Mouse (Mus musculus) lung, embryonic 14.5 days (tissue): ENCODE data around the gene Rpusd1. TPM values are rescaled to one million over a fixed set of nuclear protein-coding genes. Genes with fewer than 3 reads are reported as not detected.
"Not testable (repeated sequence)": the region's sequence is repeated elsewhere in the genome, so short reads cannot be mapped to it uniquely, and the experiment has no call there.

Source experiments
- ATAC-seq: fragments of 200-750 bp; cut with Nextera tagmentation; 2 replicates; pipeline ENCODE4 v1.8.0; 2017; ENCODE audit warnings: mild to moderate bottlenecking, moderate TSS enrichment, moderate library complexity; ENCODE audit not compliant: insufficient read depth
- DNase-seq: peaks from one replicate; pipeline ENCODE4 v3.0.0-alpha.2; 2015
- H3K27ac ChIP-seq: fragments of 300-500 bp; sonication (generic); 2 replicates; pipeline ENCODE4 v1.5.1; 2014; ENCODE audit warnings: low read depth, mild to moderate bottlenecking, moderate library complexity
- H3K27me3 ChIP-seq: fragments of 300-500 bp; sonication (generic); 2 replicates; pipeline ENCODE4 v1.6.1; 2014; ENCODE audit warnings: low read length, control low read depth; ENCODE audit not compliant: insufficient read depth
- H3K36me3 ChIP-seq: fragments of 300-500 bp; sonication (generic); 2 replicates; pipeline ENCODE4 v1.6.1; 2014; ENCODE audit warnings: control low read depth; ENCODE audit not compliant: insufficient read depth
- H3K4me1 ChIP-seq: fragments of 300-500 bp; sonication (generic); 2 replicates; pipeline ENCODE4 v1.6.1; 2014; ENCODE audit warnings: antibody characterized with exemption, control low read depth; ENCODE audit not compliant: insufficient read depth
- H3K4me2 ChIP-seq: fragments of 300-500 bp; sonication (generic); 2 replicates; pipeline ENCODE4 v1.6.1; 2014; ENCODE audit warnings: mild to moderate bottlenecking
- H3K4me3 ChIP-seq: fragments of 300-500 bp; sonication (generic); 2 replicates; pipeline ENCODE4 v1.5.1; 2014; ENCODE audit warnings: low read depth, low read length
- H3K9ac ChIP-seq: fragments of 300-500 bp; sonication (generic); 2 replicates; pipeline ENCODE4 v1.6.1; 2014
- H3K9me3 ChIP-seq: fragments of 300-500 bp; sonication (generic); 2 replicates; pipeline ENCODE4 v1.6.1; 2016; ENCODE audit warnings: low read depth, low read length, control low read depth
- CTCF ChIP-seq: IDR thresholded peaks from 2 replicates; pipeline ENCODE4 v1.5.1; 2016; ENCODE audit warnings: antibody characterized with exemption, low read depth
- WGBS: fragments of 180-500 bp; shearing (Covaris S2); extraction: QIAGEN DNeasy Blood & Tissue Kit; methylation state at CpG from one replicate; pipeline ENCODE4 v1.1.7; 2014; 5-methylcytosine and 5-hydroxymethylcytosine counted together
- polyA plus RNA-seq: library from polyadenylated mRNA; unstranded; fragments of >200 nt; fragmentation: Nextera tagmentation; extraction: Ambion mirVana; gene quantifications from 2 replicates; pipeline ENCODE4 v1.2.1, GENCODE M21; 2014

The Rpusd1 gene
- polyA plus RNA-seq, 1 experiment from 2014 or later: 22.1 TPM

DNA sequence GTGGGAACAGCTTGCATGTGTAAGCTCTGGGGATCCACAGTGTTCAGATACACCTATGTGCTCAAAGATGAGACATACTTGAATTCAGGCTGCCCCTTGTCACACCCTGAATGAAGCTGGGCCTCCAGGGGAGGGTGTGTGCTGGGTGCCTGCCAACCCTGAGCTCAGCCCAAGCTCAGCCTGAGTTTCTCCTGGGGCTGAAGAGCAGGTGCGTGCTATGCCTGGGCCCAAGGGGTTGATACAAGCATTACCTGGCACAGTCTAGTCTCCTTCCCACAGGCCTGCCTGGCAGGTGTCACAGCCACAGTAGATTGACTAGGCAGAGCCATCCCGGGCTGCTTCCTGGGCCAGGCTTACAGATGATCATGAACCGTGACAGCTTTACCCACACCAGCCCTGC lies 8.3 kb downstream of the Rpusd1 start, which contains the start of gene Mslnl:
Gene Mslnl, plus strand, starts transcription at position 298 of the 400 bp plus-strand sequence.
- Histone ChIP-seq H3K36me3 (peaks cover 8% of the 10 kb centered on the region), H3K27ac (no peak within 1 kb of the TSS), H3K9me3 (no peaks in the 10 kb centered on the region), H3K27me3 (no peaks in the 10 kb centered on the region), H3K4me2 (no peak within 1 kb of the TSS), H3K9ac (no peak within 1 kb of the TSS), H3K4me1 (no peaks in the 10 kb centered on the region), H3K4me3 (no peak within 1 kb of the TSS)
- TF ChIP-seq CTCF: no peak
- ATAC-seq: no peak
- no peak for DNase-seq
- WGBS: 77% methylated on average over 3 of the region's 3 CpGs

DNA sequence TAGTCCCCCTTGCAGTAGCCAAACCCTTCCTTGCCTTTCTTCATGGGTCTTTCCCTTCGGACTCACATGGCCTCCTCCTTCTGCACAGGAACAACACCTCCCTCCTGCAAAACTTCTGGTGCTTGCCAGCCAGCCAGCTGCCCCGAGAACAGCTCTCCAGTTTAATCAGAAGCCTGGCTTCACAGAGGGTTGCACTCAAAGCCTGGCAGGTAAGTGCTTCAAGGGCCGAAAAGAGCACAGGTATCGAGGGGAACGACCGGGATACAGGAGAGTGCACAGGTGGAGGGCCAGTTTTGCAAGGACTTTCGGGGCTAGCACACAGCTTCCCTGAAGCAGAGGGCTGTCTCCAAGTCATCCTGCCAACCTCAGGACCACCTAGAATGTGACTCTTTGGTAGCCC lies 11.4 kb downstream of the Rpusd1 start:
- DNase-seq: no peak
- H3K36me3 ChIP-seq: no peaks in the 10 kb centered on the region
- H3K4me3 ChIP-seq: no peak overlapping the region
- H3K9me3 ChIP-seq: no peaks in the 10 kb centered on the region
- WGBS: 67% methylated on average over 7 of the region's 7 CpGs
- H3K27me3 ChIP-seq: no peaks in the 10 kb centered on the region
- no peak overlapping the region for H3K9ac ChIP-seq
- ATAC-seq: no peak
- H3K4me2 ChIP-seq: no peak overlapping the region
- no peak for TF ChIP-seq CTCF
- no peak overlapping the region for H3K27ac ChIP-seq
- no peaks in the 10 kb centered on the region for H3K4me1 ChIP-seq

DNA sequence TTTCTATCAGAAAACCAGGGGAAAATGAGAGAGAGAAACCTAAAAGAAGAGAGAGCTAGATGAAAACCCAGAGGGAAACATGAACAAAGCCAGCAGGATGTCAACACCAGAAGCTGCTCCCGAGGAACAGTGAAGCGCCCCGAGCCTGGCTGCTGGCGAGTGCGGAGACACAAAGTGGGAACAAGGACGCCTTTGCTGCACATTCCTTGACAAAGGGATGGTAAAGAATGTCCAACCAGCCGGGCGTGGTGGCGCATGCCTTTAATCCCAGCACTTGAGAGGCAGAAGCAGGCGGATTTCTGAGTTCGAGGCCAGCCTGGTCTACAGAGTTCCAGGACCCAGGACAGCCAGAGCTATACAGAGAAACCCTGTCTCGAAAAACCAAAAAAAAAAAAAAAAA lies 14.0 kb downstream of the Rpusd1 start:
- not testable (repeated sequence) for H3K27ac ChIP-seq, ATAC-seq, H3K4me3 ChIP-seq

DNA sequence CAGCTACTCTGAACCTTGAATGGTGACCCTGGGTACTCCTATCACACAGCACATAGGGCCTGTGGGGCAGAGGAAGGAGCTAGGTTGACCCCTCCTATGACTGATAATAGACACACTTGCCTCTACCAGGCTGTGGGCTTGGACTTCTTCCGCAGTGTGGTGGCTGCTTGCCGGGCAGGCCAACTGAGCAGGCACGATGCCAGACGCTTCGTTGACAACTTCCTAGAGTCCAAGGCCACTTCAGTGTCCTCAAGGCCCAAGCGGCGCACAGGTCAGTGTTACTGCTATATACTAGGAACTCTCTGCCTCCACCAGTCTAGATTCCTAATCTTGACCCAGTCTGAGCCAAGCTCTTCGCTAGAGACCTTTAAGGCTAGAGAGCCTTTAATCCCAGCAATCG lies 16.4 kb downstream of the Rpusd1 start:
- 89% methylated on average over 9 of the region's 9 CpGs for WGBS
- no peak overlapping the region for H3K9ac ChIP-seq
- DNase-seq (no peak), ATAC-seq (no peak)
- H3K4me3 ChIP-seq: no peak overlapping the region
- H3K4me1 ChIP-seq: no peaks in the 10 kb centered on the region
- no peak overlapping the region for H3K4me2 ChIP-seq
- TF ChIP-seq CTCF: no peak
- H3K27me3 ChIP-seq: no peaks in the 10 kb centered on the region
- no peaks in the 10 kb centered on the region for H3K9me3 ChIP-seq
- no peaks in the 10 kb centered on the region for H3K36me3 ChIP-seq
- H3K27ac ChIP-seq: no peak overlapping the region

More for the DNA sequence above, 14.0 kb downstream of the Rpusd1 start:
- not testable (repeated sequence) for H3K9ac ChIP-seq, H3K4me1 ChIP-seq, H3K9me3 ChIP-seq, H3K36me3 ChIP-seq, DNase-seq, H3K4me2 ChIP-seq, H3K27me3 ChIP-seq
- 68% methylated on average over 12 of the region's 12 CpGs for WGBS

DNA sequence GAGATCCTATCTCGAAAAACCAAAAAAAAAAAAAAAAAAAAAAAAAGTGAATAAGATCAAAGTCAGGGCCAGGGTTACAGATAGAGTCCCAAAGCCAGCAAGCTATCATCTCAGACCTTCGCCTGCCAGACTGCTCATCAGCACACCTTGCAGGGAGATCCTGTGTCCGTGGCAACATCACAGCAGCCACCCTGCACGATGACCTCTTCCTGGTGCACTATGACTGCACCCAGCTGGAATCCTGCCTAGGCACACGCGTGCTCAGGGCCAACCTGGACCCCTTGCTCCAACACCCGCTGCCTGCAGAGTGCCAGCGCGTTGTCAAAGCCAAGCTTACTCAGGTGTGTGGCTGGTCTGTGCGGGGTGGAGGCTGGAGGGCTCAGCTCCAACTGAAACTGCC lies 16.8 kb downstream of the Rpusd1 start:
- H3K9ac ChIP-seq: no peak overlapping the region
- no peaks in the 10 kb centered on the region for H3K4me1 ChIP-seq
- WGBS: 65% methylated on average over 10 of the region's 10 CpGs
- no peak for DNase-seq
- no peaks in the 10 kb centered on the region for H3K27me3 ChIP-seq
- H3K9me3 ChIP-seq: no peaks in the 10 kb centered on the region
- no peaks in the 10 kb centered on the region for H3K36me3 ChIP-seq
- H3K4me2 ChIP-seq: no peak overlapping the region
- no peak for ATAC-seq
- no peak overlapping the region for H3K4me3 ChIP-seq
- no peak overlapping the region for H3K27ac ChIP-seq
- no peak for TF ChIP-seq CTCF

DNA sequence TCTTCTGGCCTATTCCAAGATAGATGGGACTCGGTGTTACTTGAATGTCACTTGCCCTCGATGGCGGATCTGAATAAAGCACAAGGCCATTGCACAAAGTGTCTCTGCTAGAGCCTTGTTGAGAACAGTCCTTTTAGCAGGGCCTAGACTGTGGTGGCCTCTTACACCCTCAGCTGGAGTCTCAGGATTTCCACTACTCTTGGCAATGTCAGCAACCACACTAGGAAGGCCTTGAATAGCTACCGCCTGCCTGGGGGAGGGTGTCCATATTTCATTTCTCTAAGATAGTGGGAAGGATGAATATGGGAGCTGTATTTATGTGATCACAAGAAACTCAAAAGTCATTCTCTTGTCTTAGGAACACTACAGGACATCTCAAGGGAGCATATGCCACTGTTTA lies 20.8 kb downstream of the Rpusd1 start:
- no peak overlapping the region for H3K9ac ChIP-seq
- TF ChIP-seq CTCF: no peak
- H3K4me3 ChIP-seq: no peak overlapping the region
- WGBS: 86% methylated on average over 4 of the region's 4 CpGs
- no peak overlapping the region for H3K4me2 ChIP-seq
- H3K36me3 ChIP-seq: no peaks in the 10 kb centered on the region
- no peaks in the 10 kb centered on the region for H3K9me3 ChIP-seq
- 0 out of 2 replicates have a peak, but pooled peaks cover 4% of the 10 kb centered on the region for H3K4me1 ChIP-seq
- no peaks in the 10 kb centered on the region for H3K27me3 ChIP-seq
- no peak overlapping the region for H3K27ac ChIP-seq
- ATAC-seq (no peak), DNase-seq (no peak)

DNA sequence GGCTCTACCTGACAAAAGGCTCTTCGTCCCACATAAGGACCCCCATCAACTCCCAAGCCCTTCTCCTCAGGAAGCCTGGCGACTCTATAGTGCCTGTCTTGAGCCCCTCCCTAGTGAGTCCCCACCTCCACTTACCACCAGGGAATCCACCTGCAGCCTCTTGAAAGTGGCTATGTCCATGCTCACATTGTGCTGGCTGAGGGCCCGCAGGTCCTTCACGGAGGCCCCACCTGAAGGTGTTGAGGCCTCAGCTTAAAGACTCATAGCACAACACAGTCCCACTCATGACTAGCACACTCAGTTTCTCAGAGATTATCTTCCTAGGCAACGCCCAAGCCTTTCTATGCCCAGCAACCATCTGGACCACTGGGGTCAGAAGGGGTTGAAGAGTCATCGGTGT lies 21.8 kb downstream of the Rpusd1 start:
- H3K27me3 ChIP-seq: no peaks in the 10 kb centered on the region
- no peak for TF ChIP-seq CTCF
- DNase-seq (no peak), ATAC-seq (no peak)
- no peaks in the 10 kb centered on the region for H3K36me3 ChIP-seq
- no peak overlapping the region for H3K4me3 ChIP-seq
- H3K27ac ChIP-seq: no peak overlapping the region
- WGBS: 71% methylated on average over 6 of the region's 6 CpGs
- no peaks in the 10 kb centered on the region for H3K9me3 ChIP-seq
- no peak overlapping the region for H3K4me2 ChIP-seq
- H3K9ac ChIP-seq: no peak overlapping the region
- 0 out of 2 replicates have a peak, but pooled peaks cover 4% of the 10 kb centered on the region for H3K4me1 ChIP-seq

DNA sequence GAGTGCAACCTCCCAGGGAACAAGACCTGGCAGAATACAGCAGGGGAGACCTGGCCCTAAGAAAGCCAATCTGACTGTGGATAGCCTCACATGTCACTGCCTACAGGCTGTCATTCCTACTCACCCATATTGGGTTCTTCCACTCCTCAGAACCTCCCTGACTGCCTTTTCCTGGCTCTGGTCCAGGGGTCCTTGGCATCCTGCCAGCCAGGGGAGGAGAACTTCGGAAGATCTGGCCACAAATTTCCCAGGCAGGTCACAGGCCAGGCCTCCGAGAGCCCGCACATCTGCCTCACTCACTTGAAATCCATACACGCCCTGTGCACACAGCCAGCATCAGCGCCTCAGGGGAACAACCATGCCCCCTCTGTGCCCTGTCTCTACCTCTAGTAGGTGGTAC lies 24.0 kb downstream of the Rpusd1 start:
- 8% methylated on average over 5 of the region's 5 CpGs for WGBS
- DNase-seq (peak; percentile 80), ATAC-seq (0 out of 2 replicates have a peak, but pooled peaks have one; percentile 16)
- 0 out of 2 replicates have a peak, but pooled peaks cover 6% of the 10 kb centered on the region for H3K4me1 ChIP-seq
- H3K4me2 ChIP-seq: 0 out of 2 replicates have a peak overlapping the region, but pooled peaks have one; percentile 7
- no peaks in the 10 kb centered on the region for H3K36me3 ChIP-seq
- H3K27ac ChIP-seq: 0 out of 2 replicates have a peak overlapping the region, but pooled peaks have one; percentile 15
- no peaks in the 10 kb centered on the region for H3K27me3 ChIP-seq
- no peak overlapping the region for H3K9ac ChIP-seq
- no peak for TF ChIP-seq CTCF
- H3K9me3 ChIP-seq: no peaks in the 10 kb centered on the region
- H3K4me3 ChIP-seq: no peak overlapping the region
